In genomic region chr17:44181346-44181745, GRCm38 (mm10) we compare ENCODE assay signal across 14 mouse cellular contexts.
"Had no signal": no experiment of that assay in that cellular context is flagged by ENCODE, and none has a peak within 500 bp of the region (broad histone marks: within the 10 kb centered on the region; RNA-seq: fewer than 3 reads in every experiment).

No protein-coding gene starts in this region.

- ATAC-seq: intestine, embryonic 16.5 days had no signal

- H3K4me2 ChIP-seq: liver, embryonic 13.5 days; lung, embryonic 14.5 days; midbrain, embryonic 11.5 days had no signal

- H3K27ac ChIP-seq: left cerebral cortex, adult 2 months; liver, embryonic 13.5 days; stomach, postnatal 0 days had no signal

- H3K27me3 ChIP-seq: liver, embryonic 13.5 days had no signal

- H3K9me3 ChIP-seq: liver, embryonic 13.5 days had no signal

- DNase-seq: kidney, adult 18-20 months; kidney, postnatal 25 days; layer of hippocampus, postnatal 36 days; liver, embryonic 13.5 days; lung, embryonic 14.5 days; lung, postnatal 4 days; midbrain, embryonic 14.5 days; thymus, adult 2 months; thymus, postnatal 14 days; thymus, postnatal 4 days had no signal

- H3K36me3 ChIP-seq: liver, embryonic 13.5 days had no signal

- H3K9ac ChIP-seq: liver, embryonic 13.5 days; lung, embryonic 14.5 days had no signal

- H3K4me3 ChIP-seq: left cerebral cortex, adult 2 months; liver, embryonic 13.5 days had no signal

- H3K4me1 ChIP-seq: liver, embryonic 13.5 days had no signal
